Mouse (Mus musculus) liver, embryonic 14.5 days (tissue): Measurements from ENCODE around the gene Slc30a5.

ENCODE experiments used
- CTCF ChIP-seq: IDR thresholded peaks from 2 replicates; pipeline ENCODE4 v1.5.1; 2016; ENCODE audit warnings: antibody characterized with exemption, low read depth, control low read depth
- EP300 ChIP-seq: IDR thresholded peaks from 2 replicates; pipeline ENCODE4 v1.6.1; 2016; ENCODE audit warnings: antibody characterized with exemption, low read depth

DNA sequence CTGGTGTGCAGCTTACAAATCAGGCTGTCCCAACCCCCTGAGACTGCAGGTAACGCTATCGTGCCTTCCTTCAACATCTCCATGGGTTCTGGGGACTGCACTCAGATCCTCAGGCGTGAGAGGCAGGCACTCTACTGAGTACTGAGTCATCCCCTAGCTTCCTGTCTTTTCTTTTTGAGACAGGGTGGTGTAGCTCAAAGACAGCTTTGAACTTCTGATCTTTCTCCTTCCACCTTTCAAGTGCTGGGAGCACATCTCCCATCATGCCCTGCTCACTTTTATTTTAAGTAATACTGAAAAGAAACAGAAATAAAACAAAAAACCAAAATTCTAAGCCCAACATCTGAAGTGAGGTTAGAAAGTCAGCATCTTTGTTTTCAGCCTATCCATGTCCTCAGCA is 27.5 kb downstream of the Slc30a5 start:
- TF ChIP-seq CTCF = no peak
- no peak for TF ChIP-seq EP300
